Mouse (Mus musculus) olfactory bulb, adult 2 months (tissue): ENCODE data around the gene Lrp3. TPM values are rescaled to one million over a fixed set of nuclear protein-coding genes. Genes with fewer than 3 reads are reported as not detected.
"Not testable (repeated sequence)": the region's sequence is repeated elsewhere in the genome, so short reads cannot be mapped to it uniquely, and the experiment has no call there.

Experiments
- H3K27ac ChIP-seq: fragments of 200-500 bp; 2 replicates; pipeline ENCODE4 v1.5.1; 2012; ENCODE audit warnings: low read depth, low read length; ENCODE audit not compliant: insufficient read depth
- H3K4me1 ChIP-seq: fragments of 200-500 bp; 2 replicates; pipeline ENCODE4 v1.6.1; 2012; ENCODE audit warnings: low read length; ENCODE audit not compliant: control insufficient read depth, insufficient read depth
- H3K4me3 ChIP-seq: fragments of 200-500 bp; 2 replicates; pipeline ENCODE4 v1.5.1; 2012; ENCODE audit warnings: mild to moderate bottlenecking, low read depth, low read length, moderate library complexity; ENCODE audit not compliant: insufficient read depth
- CTCF ChIP-seq: fragments of 200-500 bp; IDR thresholded peaks from 2 replicates; pipeline ENCODE4 v1.5.1; 2012; ENCODE audit warnings: low read depth, mild to moderate bottlenecking, low read length, moderate library complexity; ENCODE audit not compliant: insufficient read depth
- POLR2A ChIP-seq: fragments of 200-500 bp; IDR thresholded peaks from 2 replicates; pipeline ENCODE4 v1.6.1; 2012; ENCODE audit warnings: mild to moderate bottlenecking, low read depth, low read length, moderate library complexity; ENCODE audit not compliant: insufficient read depth
- WGBS: fragments of 180-500 bp; shearing (Covaris S2); methylation state at CpG from one replicate; pipeline ENCODE4 v1.1.7; 2018; 5-methylcytosine and 5-hydroxymethylcytosine counted together
- polyA plus RNA-seq: library from polyadenylated mRNA; stranded (reverse); fragments of >200 nt; gene quantifications from 2 replicates; pipeline ENCODE4 v1.2.4, GENCODE M21; 2012; ENCODE audit warnings: low replicate concordance; ENCODE audit not compliant: missing spikeins, insufficient read depth, insufficient read length

Gene Lrp3
- polyA plus RNA-seq: not detected in 2 replicates

DNA sequence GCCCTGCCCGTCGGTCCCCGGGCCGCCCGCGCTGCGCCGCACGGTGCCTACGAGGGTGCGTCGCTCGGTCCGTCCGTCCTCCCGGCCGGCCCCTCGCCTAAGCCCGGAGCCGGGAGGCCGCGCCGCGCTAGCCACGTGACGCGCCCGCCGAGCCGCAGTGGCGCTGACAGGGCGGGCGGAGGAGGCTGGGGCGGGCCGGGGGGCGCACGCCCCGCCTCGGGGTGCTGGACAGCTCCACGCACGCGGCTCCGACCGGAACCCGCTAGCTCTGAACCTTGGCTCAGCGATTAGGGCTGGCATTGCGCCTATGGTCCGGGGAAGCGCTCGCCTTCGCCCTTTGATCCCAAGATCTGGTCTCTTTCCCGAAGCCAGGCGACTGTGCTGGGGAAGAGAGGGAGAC is at the start of gene Lrp3:
Gene Lrp3, minus strand, starts transcription at position 274 of the 400 bp plus-strand sequence.
- WGBS: 2% methylated on average over 53 of the region's 53 CpGs
- TF ChIP-seq POLR2A: no peak
- TF ChIP-seq CTCF: no peak
- H3K4me1 ChIP-seq: 0 out of 2 replicates have a peak, but pooled peaks cover 6% of the 10 kb centered on the region
- H3K27ac ChIP-seq: 0 out of 2 replicates have a peak within 1 kb of the TSS, but pooled peaks have one; percentile 4
- peak within 1 kb of the TSS; percentile 47 for H3K4me3 ChIP-seq

- Histone ChIP-seq H3K27ac (no peak overlapping the region), H3K4me3 (no peak overlapping the region), H3K4me1 (0 out of 2 replicates have a peak, but pooled peaks cover 4% of the 10 kb centered on the region)
- 11% methylated on average over 7 of the region's 7 CpGs for WGBS
- TF ChIP-seq CTCF (peak; percentile 43; the same call in 1 of the 2 replicates), POLR2A (no peak)
Measured at GRCm38 (mm10) chr7:35264746-35265145, 49.4 kb upstream of the Lrp3 start.

- Histone ChIP-seq H3K27ac (no peak overlapping the region), H3K4me1 (no peaks in the 10 kb centered on the region), H3K4me3 (no peak overlapping the region)
- WGBS: 90% methylated on average over 15 of the region's 15 CpGs
- no peak for TF ChIP-seq POLR2A
- TF ChIP-seq CTCF: no peak
Measured at GRCm38 (mm10) chr7:35263595-35264489, 48.5 kb upstream of the Lrp3 start.

DNA sequence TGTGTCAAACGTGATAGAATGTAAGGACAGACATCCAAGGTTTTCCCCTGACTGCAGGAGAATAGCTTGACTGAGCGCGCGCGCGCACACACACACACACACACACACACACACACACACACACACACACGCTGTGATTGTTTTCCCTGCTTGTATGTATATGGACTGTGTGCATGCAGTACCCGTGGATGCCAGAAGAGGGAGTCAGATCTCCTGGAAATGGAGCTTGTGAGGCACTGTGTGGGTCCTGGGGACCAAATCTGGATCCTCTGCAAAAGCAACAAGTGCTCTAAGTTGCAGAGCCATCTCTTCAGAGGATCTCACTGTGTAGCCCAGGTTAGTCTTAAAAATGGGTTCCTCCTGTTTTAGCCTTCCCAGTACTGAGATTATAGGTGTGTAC is 44.1 kb upstream of the Lrp3 start:
- TF ChIP-seq POLR2A (no peak), CTCF (no peak)
- no peak overlapping the region for H3K27ac ChIP-seq
- 86% methylated on average over 8 of the region's 8 CpGs for WGBS
- H3K4me3 ChIP-seq: no peak overlapping the region
- H3K4me1 ChIP-seq: no peaks in the 10 kb centered on the region

- 52% methylated on average over 7 of the region's 7 CpGs for WGBS
- Histone ChIP-seq H3K4me3 (no peak overlapping the region), H3K27ac (no peak overlapping the region), H3K4me1 (no peaks in the 10 kb centered on the region)
- no peak for TF ChIP-seq POLR2A
Measured at GRCm38 (mm10) chr7:35258294-35258693, 43.0 kb upstream of the Lrp3 start.

DNA sequence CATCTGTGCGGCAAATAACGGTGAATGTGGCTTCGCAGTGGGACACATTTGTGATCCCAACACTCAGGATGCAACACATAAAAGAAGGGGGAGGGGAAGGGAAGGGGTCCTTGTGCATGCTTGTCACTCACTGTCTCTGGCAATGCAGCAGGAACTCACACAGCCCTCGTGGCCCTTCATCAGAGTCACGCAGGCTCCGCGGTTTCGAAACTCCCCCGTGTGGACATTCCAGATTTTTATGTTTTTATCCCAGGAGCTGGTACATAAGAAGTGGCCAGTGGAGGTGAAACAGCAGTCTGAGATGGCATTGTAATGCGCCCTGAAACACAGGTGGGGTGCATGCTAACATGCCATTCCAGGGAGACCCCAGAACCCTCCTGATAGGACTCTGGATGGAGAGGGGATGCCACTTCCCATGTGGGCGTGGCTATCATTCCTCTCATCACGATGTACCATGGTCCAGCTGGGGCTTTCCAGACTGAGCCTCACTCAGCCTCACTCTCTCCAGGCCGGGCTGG is 36.8 kb upstream of the Lrp3 start:
- H3K4me1 ChIP-seq: 0 out of 2 replicates have a peak, but pooled peaks cover 2% of the 10 kb centered on the region
- 5% methylated on average over 13 of the region's 13 CpGs for WGBS
- H3K27ac ChIP-seq: no peak overlapping the region
- H3K4me3 ChIP-seq: peak overlapping the region; percentile 2; the same call in 1 of the 2 replicates
- TF ChIP-seq CTCF (peak; percentile 23; the same call in 1 of the 2 replicates), POLR2A (no peak)

DNA sequence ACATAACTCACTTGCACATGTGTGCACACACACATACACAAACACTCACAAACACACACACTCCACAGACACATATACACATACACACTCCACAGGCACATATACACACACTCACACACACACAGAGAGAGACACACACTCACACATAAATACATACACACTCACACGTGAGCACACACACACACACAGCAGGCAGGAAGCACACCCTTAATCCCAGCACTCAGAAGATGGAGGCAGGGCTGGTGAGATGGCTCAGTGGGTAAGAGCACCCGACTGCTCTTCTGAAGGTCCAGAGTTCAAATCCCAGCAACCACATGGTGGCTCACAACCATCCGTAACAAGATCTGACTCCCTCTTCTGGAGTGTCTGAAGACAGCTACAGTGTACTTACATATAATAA is 22.6 kb upstream of the Lrp3 start:
- H3K27ac ChIP-seq, H3K4me3 ChIP-seq, H3K4me1 ChIP-seq: not testable (repeated sequence)
- WGBS: 61% methylated on average over 3 of the region's 3 CpGs

DNA sequence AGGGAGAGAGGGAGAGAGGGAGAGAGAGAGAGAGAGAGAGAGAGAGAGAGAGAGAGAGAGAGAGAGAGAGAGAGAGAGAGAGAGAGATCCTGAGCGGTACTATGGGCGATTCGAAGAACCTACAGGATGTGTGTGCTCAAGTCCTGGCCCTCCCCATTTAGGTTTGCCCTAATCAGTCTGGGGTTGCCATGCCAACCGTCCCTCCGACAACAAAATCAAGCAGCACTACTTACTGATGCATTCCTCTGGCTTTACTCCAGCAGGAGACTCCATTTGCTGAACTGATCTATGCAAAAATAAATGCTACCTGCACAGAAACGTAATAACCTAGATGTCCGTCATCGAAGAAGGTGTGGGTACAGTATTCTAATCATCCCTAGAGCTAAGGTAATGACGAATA is 20.0 kb upstream of the Lrp3 start:
- 10% methylated on average over 9 of the region's 9 CpGs for WGBS
- Histone ChIP-seq H3K27ac (peak overlapping the region; percentile 71), H3K4me3 (peak overlapping the region; percentile 68), H3K4me1 (peaks cover 2% of the 10 kb centered on the region)
- no peak for TF ChIP-seq POLR2A
- no peak for TF ChIP-seq CTCF
